Mouse (Mus musculus): Measurements from ENCODE around the gene Pcdh15.

- no peak for TF ChIP-seq CTCF (IDR thresholded peaks at IDR 0.05 in 2 of 3, conservative IDR thresholded peaks at IDR 0.05 in 1 of 3; ENCODE audit: control insufficient read depth in 1 of 3, insufficient read depth in 1 of 3, low read depth in 2 of 3, low read length in 3 of 3, poor library complexity in 1 of 3, severe bottlenecking in 1 of 3)
- TF ChIP-seq GATA1 (IDR thresholded peaks at IDR 0.05; ENCODE audit: low read depth, low read length): no peak
- TF ChIP-seq POLR2A (IDR thresholded peaks at IDR 0.05; ENCODE audit: control insufficient read depth in 1 of 2, insufficient read depth in 1 of 2, low read depth in 1 of 2, low read length in 2 of 2, poor library complexity in 1 of 2): no peak
- TF ChIP-seq ZNF384 (IDR thresholded peaks at IDR 0.05; ENCODE audit: low read depth, low read length): no peak
- TF ChIP-seq TBP (IDR thresholded peaks at IDR 0.05; ENCODE audit: low read depth, low read length): no peak
- no peak for TF ChIP-seq SMC3 (IDR thresholded peaks at IDR 0.05; ENCODE audit: low read depth, low read length)
- no peak for TF ChIP-seq ZKSCAN1 (IDR thresholded peaks at IDR 0.05; ENCODE audit: low read depth, low read length)
- TF ChIP-seq EP300 (IDR thresholded peaks at IDR 0.05; ENCODE audit: low read depth in 1 of 2, low read length in 2 of 2): no peak
- no peak for TF ChIP-seq POLR2AphosphoS5 (IDR thresholded peaks at IDR 0.05; ENCODE audit: borderline replicate concordance, low read depth, low read length)
- TF ChIP-seq E2F4 (IDR thresholded peaks at IDR 0.05; ENCODE audit: borderline replicate concordance, low read depth, low read length): no peak
- TF ChIP-seq MXI1 (IDR thresholded peaks at IDR 0.05; ENCODE audit: low read depth, low read length): no peak
- TF ChIP-seq JUND (IDR thresholded peaks at IDR 0.05; ENCODE audit: low read depth, low read length): no peak
- TF ChIP-seq MAX (IDR thresholded peaks at IDR 0.05; ENCODE audit: low read length): no peak
Observed at GRCm38 (mm10) chr10:74257716-74258446, 1158.7 kb downstream of the Pcdh15 start.

Data from MEL (cell line).